Mouse (Mus musculus): Measurements from ENCODE around the gene Olfr506. TPM values are rescaled to one million over a fixed set of nuclear protein-coding genes. Genes with fewer than 3 reads are reported as not detected.

Gene Olfr506
- not detected in 2 replicates for polyA plus RNA-seq (2015; fragmentation: Nextera tagmentation; extraction: Ambion mirVana)

DNA sequence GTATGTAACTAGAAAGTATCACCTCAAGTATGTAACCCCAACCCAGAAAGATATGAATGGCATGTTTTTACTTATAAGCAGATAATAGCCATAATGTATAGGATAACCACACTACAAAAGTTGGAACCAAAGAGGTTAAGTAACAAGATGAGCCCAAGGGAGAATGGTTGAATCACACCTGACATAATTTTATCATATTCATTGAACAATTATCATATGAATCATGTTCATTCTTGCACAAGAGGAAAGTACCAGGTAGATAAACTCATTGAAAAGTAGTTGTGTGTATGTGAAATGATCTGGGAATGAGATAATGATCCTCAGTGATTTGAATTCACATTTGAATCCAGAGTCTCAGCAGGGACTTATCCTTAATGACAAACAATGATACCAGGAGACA lies at the start of gene Olfr506:
Olfr506 (plus strand) TSS at position 301 of the 400 bp plus-strand sequence.

DNA sequence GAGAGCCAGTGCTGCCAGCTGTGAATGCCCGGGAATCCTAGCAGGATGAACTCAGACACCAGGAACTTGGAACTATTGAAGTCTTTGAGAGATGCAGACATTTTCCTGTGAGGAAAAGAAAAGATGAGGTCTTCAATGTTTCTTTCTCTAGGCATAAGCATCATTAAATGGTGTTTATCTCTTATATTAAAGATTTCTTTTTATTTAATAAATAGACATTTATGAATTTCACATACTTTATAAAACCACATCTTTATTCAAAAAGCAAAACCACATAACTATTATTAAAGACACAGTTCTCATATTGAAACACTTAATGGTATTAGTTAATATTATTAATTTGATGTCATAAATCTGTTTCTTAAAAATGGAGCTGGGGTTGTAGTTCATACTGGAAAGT lies 44.9 kb upstream of the Olfr506 start, which contains the start of gene Olfr504:
Olfr504 (minus strand) TSS at position 101 of the 400 bp plus-strand sequence.

GRCm38 (mm10) chr7:108621514-108621913 lies 10.9 kb downstream of the Olfr506 start, which contains the start of gene Olfr507:
Gene Olfr507 (plus strand): TSS chr7:108621814.

DNA sequence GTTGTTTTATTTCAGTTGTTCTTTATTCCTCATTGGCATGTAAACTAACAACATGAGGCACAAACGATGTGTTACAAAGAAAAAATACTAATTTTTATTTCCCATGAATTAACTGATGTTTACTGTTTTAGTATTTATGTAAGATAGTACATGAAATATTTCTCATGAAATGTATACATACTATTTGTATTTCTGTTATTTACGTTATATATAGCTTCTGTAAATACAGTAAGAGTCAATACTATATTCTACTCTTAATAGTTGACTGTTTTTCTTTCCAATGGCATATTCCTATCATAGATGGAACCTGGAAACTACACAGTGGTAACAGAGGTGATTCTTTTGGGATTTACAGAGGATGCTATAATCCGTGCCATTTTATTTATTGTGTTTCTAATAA lies 19.1 kb downstream of the Olfr506 start, which contains the start of gene Olfr508:
Olfr508 (plus strand) TSS at position 301 of the 400 bp plus-strand sequence.

GRCm38 (mm10) chr7:108651806-108652205 lies 41.2 kb downstream of the Olfr506 start, which contains the start of gene Olfr509:
Gene Olfr509 (minus strand): TSS chr7:108651906.

Other genes starting within 250 kb of the Olfr506 start
- not detected in 2 replicates for gene Olfr494, start 245.5 kb upstream of the Olfr506 start, polyA plus RNA-seq (2015; fragmentation: Nextera tagmentation; extraction: Ambion mirVana)
- not detected in 2 replicates for gene Olfr495, start 217.6 kb upstream of the Olfr506 start, polyA plus RNA-seq (2015; fragmentation: Nextera tagmentation; extraction: Ambion mirVana)
- gene Olfr497, start 190.4 kb upstream of the Olfr506 start, polyA plus RNA-seq (2015; fragmentation: Nextera tagmentation; extraction: Ambion mirVana), result not detected in 2 replicates
- not detected in 2 replicates for gene Olfr498, start 145.5 kb upstream of the Olfr506 start, polyA plus RNA-seq (2015; fragmentation: Nextera tagmentation; extraction: Ambion mirVana)
- gene Olfr502, start 85.7 kb upstream of the Olfr506 start, polyA plus RNA-seq (2015; fragmentation: Nextera tagmentation; extraction: Ambion mirVana), result not detected in 2 replicates
- not detected in 2 replicates for gene Olfr503, start 66.3 kb upstream of the Olfr506 start, polyA plus RNA-seq (2015; fragmentation: Nextera tagmentation; extraction: Ambion mirVana)
- not detected in 2 replicates for gene Olfr504, start 45.0 kb upstream of the Olfr506 start, polyA plus RNA-seq (2015; fragmentation: Nextera tagmentation; extraction: Ambion mirVana)
- gene Olfr507, start 11.0 kb downstream of the Olfr506 start, polyA plus RNA-seq (2015; fragmentation: Nextera tagmentation; extraction: Ambion mirVana), result not detected in 2 replicates
- gene Olfr508, start 19.2 kb downstream of the Olfr506 start, polyA plus RNA-seq (2015; fragmentation: Nextera tagmentation; extraction: Ambion mirVana), result not detected in 2 replicates
- gene Olfr509, start 41.1 kb downstream of the Olfr506 start, polyA plus RNA-seq (2015; fragmentation: Nextera tagmentation; extraction: Ambion mirVana), result not detected in 2 replicates
- gene Olfr510, start 55.6 kb downstream of the Olfr506 start, polyA plus RNA-seq (2015; fragmentation: Nextera tagmentation; extraction: Ambion mirVana), result not detected in 2 replicates
- not detected in 2 replicates for gene Olfr512, start 102.5 kb downstream of the Olfr506 start, polyA plus RNA-seq (2015; fragmentation: Nextera tagmentation; extraction: Ambion mirVana)
- gene Olfr513, start 140.2 kb downstream of the Olfr506 start, polyA plus RNA-seq (2015; fragmentation: Nextera tagmentation; extraction: Ambion mirVana), result not detected in 2 replicates
- not detected in 2 replicates for gene Olfr514, start 215.2 kb downstream of the Olfr506 start, polyA plus RNA-seq (2015; fragmentation: Nextera tagmentation; extraction: Ambion mirVana)
- not detected in 2 replicates for gene Olfr516, start 239.7 kb downstream of the Olfr506 start, polyA plus RNA-seq (2015; fragmentation: Nextera tagmentation; extraction: Ambion mirVana)

All from neural tube, postnatal 0 days (tissue).